Mouse (Mus musculus): ENCODE measurements around the gene Cacna1e. TPM values are rescaled to one million over a fixed set of nuclear protein-coding genes. Genes with fewer than 3 reads are reported as not detected.

The Cacna1e gene
- 0.23 and 0.29 TPM in 2 replicates for polyA plus RNA-seq (2016; fragmentation: Nextera tagmentation; extraction: Ambion mirVana)

DNA sequence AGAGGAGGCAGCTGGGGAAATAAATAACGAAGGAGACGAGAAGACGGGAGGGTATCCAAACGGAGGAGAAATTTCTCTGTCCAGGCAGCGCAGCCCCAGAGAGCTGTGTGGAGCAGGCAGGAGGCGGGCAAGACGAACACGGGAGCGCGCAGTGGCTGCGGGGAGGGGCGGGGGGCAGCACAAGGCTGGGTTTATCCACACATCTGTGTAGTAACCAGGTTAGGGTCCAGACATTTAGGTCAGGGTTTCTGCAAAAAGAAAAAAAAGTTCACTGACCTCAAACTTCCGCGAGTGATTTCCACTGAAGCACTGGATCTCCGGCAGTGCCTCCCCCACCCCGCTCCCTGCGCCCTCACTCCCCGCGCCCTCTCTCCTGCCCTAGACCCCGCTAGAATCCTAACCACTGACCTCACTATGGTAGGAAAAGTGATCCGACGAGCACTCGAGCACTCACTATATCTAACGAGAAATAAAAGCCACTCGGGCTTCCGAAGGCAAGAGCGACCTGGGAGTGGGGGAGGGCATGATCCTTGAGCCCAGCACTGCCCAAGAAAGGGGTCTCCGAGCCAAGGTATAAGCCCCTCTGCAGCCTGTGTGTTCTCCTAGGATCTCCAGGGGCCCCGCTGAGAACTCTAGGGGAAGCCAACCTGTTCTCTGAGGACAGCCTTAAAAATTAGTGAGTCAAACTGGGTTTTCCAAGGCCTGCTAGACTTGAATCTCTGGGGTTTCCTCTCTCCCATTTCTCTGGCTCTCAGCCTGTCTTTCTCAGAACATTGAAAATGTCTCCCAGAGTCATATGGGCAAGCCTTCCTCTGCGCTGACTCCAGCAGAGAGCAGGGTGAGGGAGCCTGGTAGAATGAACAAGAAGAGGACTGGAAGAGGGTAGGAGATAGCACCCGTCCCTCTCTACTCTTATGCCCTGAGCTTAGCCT lies at the start of gene Cacna1e:
TSS of gene Cacna1e (minus strand) at position 227 of the 932 bp plus-strand sequence.
- 9% methylated on average over 31 of the region's 31 CpGs for WGBS
- no peaks in the 10 kb centered on the region for H3K9me3 ChIP-seq (replicated peaks)
- H3K36me3 ChIP-seq = no peaks in the 10 kb centered on the region
- H3K4me2 ChIP-seq = peak within 1 kb of the TSS; percentile 91
- H3K9ac ChIP-seq = peak within 1 kb of the TSS; percentile 50
- peak within 1 kb of the TSS; percentile 56 for H3K4me3 ChIP-seq
- peaks cover 15% of the 10 kb centered on the region; the same call in 1 of the 2 replicates for H3K4me1 ChIP-seq (replicated peaks)
- no peak; the same call in 1 of the 2 replicates for ATAC-seq (ENCODE audit: insufficient number of reproducible peaks, low FRiP score)
- no peak within 1 kb of the TSS for H3K27ac ChIP-seq (ENCODE audit: poor library complexity, severe bottlenecking)
- H3K27me3 ChIP-seq (replicated peaks) = peaks cover 48% of the 10 kb centered on the region

DNA sequence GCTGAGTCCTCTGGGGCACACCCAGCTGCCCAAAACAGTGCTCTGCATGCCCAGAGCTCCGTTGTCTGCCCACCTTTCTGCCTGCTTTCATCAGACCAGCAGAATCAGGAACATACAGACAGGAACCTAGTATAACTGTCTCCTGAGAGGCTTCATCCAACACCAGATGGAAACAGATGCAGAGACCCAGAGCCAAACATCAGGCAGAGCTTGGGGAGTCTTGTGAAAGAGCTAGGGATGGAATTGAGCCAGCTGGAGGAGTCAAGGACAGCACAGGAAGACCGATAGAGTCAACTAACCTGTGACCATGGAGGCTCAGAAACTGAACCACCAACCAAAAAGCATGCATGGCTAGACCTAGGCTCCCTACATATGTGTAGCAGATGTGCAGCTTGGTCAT lies 34.1 kb upstream of the Cacna1e start:
- Histone ChIP-seq H3K4me2 (no peak overlapping the region), H3K27ac (ENCODE audit: poor library complexity, severe bottlenecking) (no peak overlapping the region), H3K9me3 (replicated peaks) (no peaks in the 10 kb centered on the region), H3K4me3 (no peak overlapping the region), H3K9ac (no peak overlapping the region), H3K4me1 (replicated peaks) (no peaks in the 10 kb centered on the region), H3K27me3 (replicated peaks) (no peaks in the 10 kb centered on the region), H3K36me3 (no peaks in the 10 kb centered on the region)
- WGBS = 60% methylated on average over 2 of the region's 2 CpGs
- ATAC-seq (ENCODE audit: insufficient number of reproducible peaks, low FRiP score) = no peak

GRCm38 (mm10) chr1:154917438-154917837 lies 33.1 kb upstream of the Cacna1e start:
- H3K4me3 ChIP-seq = no peak overlapping the region
- H3K27me3 ChIP-seq (replicated peaks) = no peaks in the 10 kb centered on the region
- no peaks in the 10 kb centered on the region for H3K4me1 ChIP-seq (replicated peaks)
- H3K27ac ChIP-seq (ENCODE audit: poor library complexity, severe bottlenecking) = no peak overlapping the region
- H3K36me3 ChIP-seq = no peaks in the 10 kb centered on the region
- no peak overlapping the region for H3K9ac ChIP-seq
- no peak overlapping the region for H3K4me2 ChIP-seq
- ATAC-seq (ENCODE audit: insufficient number of reproducible peaks, low FRiP score) = no peak
- WGBS = 74% methylated on average over 6 of the region's 6 CpGs
- no peaks in the 10 kb centered on the region for H3K9me3 ChIP-seq (replicated peaks)

GRCm38 (mm10) chr1:154909554-154909953 lies 25.3 kb upstream of the Cacna1e start:
- ATAC-seq (ENCODE audit: insufficient number of reproducible peaks, low FRiP score) = no peak
- no peaks in the 10 kb centered on the region for H3K4me1 ChIP-seq (replicated peaks)
- no peaks in the 10 kb centered on the region for H3K27me3 ChIP-seq (replicated peaks)
- WGBS = 67% methylated on average over 2 of the region's 2 CpGs
- no peaks in the 10 kb centered on the region for H3K36me3 ChIP-seq
- no peak overlapping the region for H3K4me3 ChIP-seq
- no peak overlapping the region for H3K9ac ChIP-seq
- no peak overlapping the region for H3K27ac ChIP-seq (ENCODE audit: poor library complexity, severe bottlenecking)
- no peak overlapping the region for H3K4me2 ChIP-seq
- H3K9me3 ChIP-seq (replicated peaks) = no peaks in the 10 kb centered on the region

GRCm38 (mm10) chr1:154897390-154897789 lies 13.1 kb upstream of the Cacna1e start:
- Histone ChIP-seq H3K4me3 (no peak overlapping the region), H3K4me1 (replicated peaks) (no peaks in the 10 kb centered on the region), H3K9me3 (replicated peaks) (0 out of 2 replicates have a peak, but pooled peaks cover 5% of the 10 kb centered on the region), H3K9ac (no peak overlapping the region), H3K36me3 (no peaks in the 10 kb centered on the region), H3K4me2 (no peak overlapping the region), H3K27me3 (replicated peaks) (no peaks in the 10 kb centered on the region), H3K27ac (ENCODE audit: poor library complexity, severe bottlenecking) (no peak overlapping the region)
- 85% methylated on average over 2 of the region's 2 CpGs for WGBS
- ATAC-seq (ENCODE audit: insufficient number of reproducible peaks, low FRiP score) = no peak

DNA sequence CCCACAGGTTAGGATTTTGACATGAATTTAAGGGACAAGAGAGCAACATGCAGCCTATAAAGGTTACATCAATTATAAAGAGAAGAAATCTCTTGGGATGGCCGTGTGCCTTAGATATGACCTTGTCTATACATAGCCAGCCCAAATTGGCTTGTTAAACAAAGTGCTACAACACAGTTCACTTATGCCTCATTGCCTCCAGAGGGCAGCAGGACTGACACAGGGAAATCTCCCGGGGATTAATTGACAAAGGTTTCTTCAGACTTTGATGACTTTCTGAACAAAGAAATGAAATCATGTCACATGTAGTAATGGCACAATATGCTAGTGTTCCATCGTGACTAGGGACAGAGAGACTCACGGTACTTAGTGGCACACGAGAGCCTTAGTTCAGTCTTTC lies 5.9 kb upstream of the Cacna1e start:
- Histone ChIP-seq H3K27me3 (replicated peaks) (peaks cover 22% of the 10 kb centered on the region), H3K36me3 (no peaks in the 10 kb centered on the region), H3K4me3 (no peak overlapping the region), H3K27ac (ENCODE audit: poor library complexity, severe bottlenecking) (no peak overlapping the region), H3K4me2 (no peak overlapping the region), H3K4me1 (replicated peaks) (0 out of 2 replicates have a peak, but pooled peaks cover under 1% of the 10 kb centered on the region), H3K9me3 (replicated peaks) (0 out of 2 replicates have a peak, but pooled peaks cover 8% of the 10 kb centered on the region), H3K9ac (no peak overlapping the region)
- 72% methylated on average over 5 of the region's 5 CpGs for WGBS
- no peak for ATAC-seq (ENCODE audit: insufficient number of reproducible peaks, low FRiP score)

DNA sequence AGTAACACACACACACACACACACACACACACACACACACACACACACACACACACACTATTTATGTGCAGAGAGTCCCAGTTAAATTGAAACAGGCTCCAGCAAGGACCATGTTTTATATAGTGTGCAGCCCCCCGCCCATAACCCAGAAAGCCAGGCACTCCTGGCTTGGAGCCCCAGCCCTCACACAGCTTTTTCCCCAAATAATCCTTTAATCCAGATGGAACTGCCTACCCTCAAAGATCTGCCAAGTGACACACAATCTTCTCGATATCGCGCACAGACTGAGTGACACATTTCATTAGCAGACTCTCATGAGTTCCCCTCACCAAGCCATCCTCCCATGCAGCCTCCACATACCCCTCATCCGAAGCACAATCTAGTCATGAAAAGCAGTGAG lies 4.2 kb upstream of the Cacna1e start:
- H3K36me3 ChIP-seq = no peaks in the 10 kb centered on the region
- ATAC-seq (ENCODE audit: insufficient number of reproducible peaks, low FRiP score) = no peak
- no peak overlapping the region for H3K9ac ChIP-seq
- 0 out of 2 replicates have a peak, but pooled peaks cover 8% of the 10 kb centered on the region for H3K9me3 ChIP-seq (replicated peaks)
- no peak overlapping the region for H3K27ac ChIP-seq (ENCODE audit: poor library complexity, severe bottlenecking)
- WGBS = 85% methylated on average over 5 of the region's 5 CpGs
- no peak overlapping the region for H3K4me2 ChIP-seq
- no peak overlapping the region for H3K4me3 ChIP-seq
- peaks cover 13% of the 10 kb centered on the region; the same call in 1 of the 2 replicates for H3K4me1 ChIP-seq (replicated peaks)
- H3K27me3 ChIP-seq (replicated peaks) = peaks cover 30% of the 10 kb centered on the region

DNA sequence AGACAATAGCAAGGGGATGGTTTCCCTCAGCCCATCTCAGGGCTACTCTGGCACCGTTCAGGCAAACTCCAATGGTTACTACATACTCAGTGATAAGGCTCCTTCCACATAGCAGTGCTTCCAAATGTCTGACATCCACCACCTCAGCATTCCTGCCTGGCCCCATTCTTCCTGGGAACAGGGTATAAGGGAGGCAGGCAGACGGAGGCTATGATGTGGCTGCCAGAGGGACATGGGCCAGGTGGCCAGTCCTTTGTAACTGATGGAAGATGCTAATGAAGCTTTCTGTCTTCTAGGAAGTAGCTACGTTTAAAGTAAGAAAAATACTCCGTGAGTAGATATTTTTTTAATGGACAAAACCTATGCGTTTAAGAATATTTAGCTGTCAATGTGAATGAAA lies 3.7 kb upstream of the Cacna1e start:
- Histone ChIP-seq H3K4me3 (no peak overlapping the region), H3K36me3 (no peaks in the 10 kb centered on the region), H3K27me3 (replicated peaks) (peaks cover 34% of the 10 kb centered on the region), H3K9me3 (replicated peaks) (0 out of 2 replicates have a peak, but pooled peaks cover 8% of the 10 kb centered on the region), H3K9ac (no peak overlapping the region), H3K4me1 (replicated peaks) (peaks cover 15% of the 10 kb centered on the region; the same call in 1 of the 2 replicates), H3K27ac (ENCODE audit: poor library complexity, severe bottlenecking) (no peak overlapping the region), H3K4me2 (no peak overlapping the region)
- WGBS = 56% methylated on average over 5 of the region's 5 CpGs
- ATAC-seq (ENCODE audit: insufficient number of reproducible peaks, low FRiP score) = no peak

DNA sequence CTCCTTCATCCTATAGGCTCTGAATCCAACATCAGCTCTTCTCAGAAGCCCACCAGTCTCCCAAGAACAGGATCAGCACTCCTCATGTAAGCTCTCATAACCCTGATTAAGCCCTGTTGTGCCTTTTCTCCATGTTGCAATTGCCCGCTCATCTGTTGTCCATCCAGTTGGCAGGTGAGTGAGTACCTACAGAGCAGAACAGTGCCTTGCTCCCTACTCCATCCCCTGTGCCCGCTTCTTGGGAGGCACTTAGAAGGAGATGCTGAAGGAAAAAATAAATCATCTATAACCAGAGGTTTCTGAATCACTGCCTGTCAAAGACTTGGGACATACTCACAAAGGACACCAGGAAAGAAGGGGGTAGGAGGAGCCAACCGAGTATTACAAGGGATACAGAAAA lies 3.2 kb upstream of the Cacna1e start:
- 74% methylated on average over 3 of the region's 3 CpGs for WGBS
- peaks cover 15% of the 10 kb centered on the region; the same call in 1 of the 2 replicates for H3K4me1 ChIP-seq (replicated peaks)
- no peak overlapping the region for H3K4me3 ChIP-seq
- H3K4me2 ChIP-seq = no peak overlapping the region
- H3K27me3 ChIP-seq (replicated peaks) = peaks cover 39% of the 10 kb centered on the region
- H3K9ac ChIP-seq = no peak overlapping the region
- H3K9me3 ChIP-seq (replicated peaks) = 0 out of 2 replicates have a peak, but pooled peaks cover 4% of the 10 kb centered on the region
- H3K27ac ChIP-seq (ENCODE audit: poor library complexity, severe bottlenecking) = no peak overlapping the region
- no peak for ATAC-seq (ENCODE audit: insufficient number of reproducible peaks, low FRiP score)
- H3K36me3 ChIP-seq = no peaks in the 10 kb centered on the region

- Histone ChIP-seq H3K9ac (no peak overlapping the region), H3K4me3 (no peak overlapping the region), H3K9me3 (replicated peaks) (no peaks in the 10 kb centered on the region), H3K36me3 (no peaks in the 10 kb centered on the region), H3K27me3 (replicated peaks) (peaks cover 46% of the 10 kb centered on the region), H3K27ac (ENCODE audit: poor library complexity, severe bottlenecking) (no peak overlapping the region), H3K4me2 (no peak overlapping the region), H3K4me1 (replicated peaks) (peaks cover 15% of the 10 kb centered on the region; the same call in 1 of the 2 replicates)
- 58% methylated on average over 2 of the region's 2 CpGs for WGBS
- ATAC-seq (ENCODE audit: insufficient number of reproducible peaks, low FRiP score) = no peak
Measured at GRCm38 (mm10) chr1:154886611-154887010, 2.3 kb upstream of the Cacna1e start.

GRCm38 (mm10) chr1:154885207-154885548 lies 877 bp upstream of the Cacna1e start:
- no peak overlapping the region for H3K27ac ChIP-seq (ENCODE audit: poor library complexity, severe bottlenecking)
- 27% methylated on average over 6 of the region's 6 CpGs for WGBS
- H3K4me2 ChIP-seq = peak overlapping the region; percentile 91
- H3K36me3 ChIP-seq = no peaks in the 10 kb centered on the region
- H3K4me3 ChIP-seq = no peak overlapping the region
- ATAC-seq (ENCODE audit: insufficient number of reproducible peaks, low FRiP score) = no peak
- no peaks in the 10 kb centered on the region for H3K9me3 ChIP-seq (replicated peaks)
- H3K4me1 ChIP-seq (replicated peaks) = peaks cover 15% of the 10 kb centered on the region; the same call in 1 of the 2 replicates
- no peak overlapping the region for H3K9ac ChIP-seq
- H3K27me3 ChIP-seq (replicated peaks) = peaks cover 48% of the 10 kb centered on the region
